Mouse (Mus musculus): Measurements from ENCODE around the gene Mecom. TPM values are rescaled to one million over a fixed set of nuclear protein-coding genes. Genes with fewer than 3 reads are reported as not detected.

The Mecom gene
- total and polyA plus RNA-seq, 3 experiments, result not detected

DNA sequence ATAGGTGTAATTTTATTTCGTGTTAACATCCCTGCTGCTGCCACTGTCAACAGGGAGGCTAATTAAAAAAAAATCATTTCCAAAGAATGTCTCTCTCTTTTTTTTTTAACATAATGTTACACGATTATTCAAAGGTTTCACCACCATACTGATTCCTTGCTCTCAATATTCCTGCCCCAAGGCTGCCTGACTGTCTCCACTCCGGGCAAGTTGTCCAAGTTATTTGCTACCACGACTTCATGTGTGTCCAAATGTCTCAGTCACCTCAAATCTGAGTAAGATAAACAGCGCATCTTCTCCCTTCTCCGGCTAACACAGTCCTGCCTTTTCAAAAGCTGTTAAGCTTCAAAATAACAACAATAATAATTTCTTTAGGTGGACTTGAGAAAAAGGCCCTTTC is 536.1 kb downstream of the Mecom start:
- Histone ChIP-seq H3K9ac (ENCODE audit: insufficient read depth, low read depth) (no peak overlapping the region), H3K27ac (ENCODE audit: insufficient read depth, low read depth) (no peak overlapping the region), H3K27me3 (replicated peaks) (no peaks in the 10 kb centered on the region), H3K36me3 (replicated peaks in 1 of 2; ENCODE audit: control insufficient read depth in 1 of 2, insufficient read depth in 1 of 2, low read length in 1 of 2) (no peaks in the 10 kb centered on the region), H3K79me2 (replicated peaks; ENCODE audit: control insufficient read depth, extremely low read depth, insufficient read depth, poor library complexity, severe bottlenecking) (no peaks in the 10 kb centered on the region), H3K4me2 (ENCODE audit: insufficient read depth, low read depth, poor library complexity, severe bottlenecking) (no peak overlapping the region), H3K4me1 (ENCODE audit: control insufficient read depth in 1 of 2, insufficient read depth in 2 of 2) (no peaks in the 10 kb centered on the region), H3K4me3 (replicated peaks in 1 of 3; ENCODE audit: low read depth in 2 of 3, low read length in 2 of 3, poor library complexity in 1 of 3) (no peak overlapping the region), H3K9me3 (replicated peaks; ENCODE audit: low read length) (no peaks in the 10 kb centered on the region)
- in situ Hi-C loops (cut with MboI; ENCODE audit: low pct_ligation_motif_present, low pct_unique_long_range_greater_than_20kb, low sequenced_read_pairs) (no loop called here), dilution Hi-C loops (cut with MboI; ENCODE audit: extremely low pct_ligation_motif_present, extremely low pct_unique_long_range_greater_than_20kb, low sequenced_read_pairs) (no loop called here)
- DNase-seq (ENCODE audit: extremely low read depth), result no peak
- TF ChIP-seq ZNF384 (IDR thresholded peaks at IDR 0.05; ENCODE audit: low read depth, low read length) (no peak), KAT2A (IDR thresholded peaks at IDR 0.05; ENCODE audit: insufficient replicate concordance, low read length) (no peak), TCF12 (IDR thresholded peaks at IDR 0.05; ENCODE audit: low read depth, low read length) (no peak), MAX (IDR thresholded peaks at IDR 0.05; ENCODE audit: low read length) (no peak), UBTF (IDR thresholded peaks at IDR 0.05; ENCODE audit: low read depth, low read length) (no peak), MXI1 (IDR thresholded peaks at IDR 0.05; ENCODE audit: low read depth, low read length) (no peak), NELFE (IDR thresholded peaks at IDR 0.05; ENCODE audit: low read depth, low read length) (no peak), GABPA (IDR thresholded peaks at IDR 0.05; ENCODE audit: insufficient replicate concordance, low read depth, low read length) (no peak), SIN3A (IDR thresholded peaks at IDR 0.05; ENCODE audit: low read length) (no peak), MYC (IDR thresholded peaks at IDR 0.05; ENCODE audit: low read depth, low read length) (no peak), ZC3H11A (IDR thresholded peaks at IDR 0.05; ENCODE audit: low read depth, low read length) (no peak), E2F4 (IDR thresholded peaks at IDR 0.05; ENCODE audit: insufficient replicate concordance, low read depth, low read length) (no peak), MAZ (IDR thresholded peaks at IDR 0.05; ENCODE audit: low read depth, low read length) (no peak), USF1 (IDR thresholded peaks at IDR 0.05; ENCODE audit: low read depth, low read length) (no peak), ETS1 (conservative IDR thresholded peaks at IDR 0.05; ENCODE audit: low read depth, low read length) (no peak), MAFK (IDR thresholded peaks at IDR 0.05; ENCODE audit: insufficient replicate concordance, low read length) (no peak), PAX5 (IDR thresholded peaks at IDR 0.05; ENCODE audit: low read length) (no peak), EP300 (IDR thresholded peaks at IDR 0.05; ENCODE audit: low read length) (no peak), CHD1 (IDR thresholded peaks at IDR 0.05; ENCODE audit: low read depth, low read length) (no peak), NRF1 (IDR thresholded peaks at IDR 0.05; ENCODE audit: low read depth, low read length) (no peak)

DNA sequence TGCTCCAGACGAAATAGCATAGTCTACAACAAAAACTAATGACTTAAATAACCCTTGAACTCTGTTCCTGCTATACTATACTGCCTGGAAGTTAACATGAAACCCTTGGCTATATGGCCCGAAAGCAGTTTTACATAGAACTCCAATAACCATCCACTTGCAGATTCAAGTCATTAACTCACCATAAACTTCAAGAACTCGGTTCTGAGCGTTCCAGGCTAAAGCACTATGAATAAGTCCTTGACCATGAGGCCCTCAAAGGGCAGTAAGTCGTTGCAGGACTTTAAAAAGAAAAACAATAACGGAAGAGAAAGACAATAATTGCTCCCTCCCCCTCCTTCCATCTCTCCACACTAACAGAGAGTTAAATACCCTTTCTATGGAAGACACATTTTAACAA is 536.9 kb downstream of the Mecom start:
- TF ChIP-seq MAX (IDR thresholded peaks at IDR 0.05; ENCODE audit: low read length) (no peak), ZNF384 (IDR thresholded peaks at IDR 0.05; ENCODE audit: low read depth, low read length) (no peak), MEF2A (IDR thresholded peaks at IDR 0.05; ENCODE audit: borderline replicate concordance, low read depth, low read length) (no peak), NRF1 (IDR thresholded peaks at IDR 0.05; ENCODE audit: low read depth, low read length) (no peak), SIN3A (IDR thresholded peaks at IDR 0.05; ENCODE audit: low read length) (no peak), RAD21 (IDR thresholded peaks at IDR 0.05; ENCODE audit: low read depth, low read length) (no peak), USF2 (conservative IDR thresholded peaks at IDR 0.05; ENCODE audit: low read depth, low read length) (no peak), MAZ (IDR thresholded peaks at IDR 0.05; ENCODE audit: low read depth, low read length) (no peak), ZC3H11A (IDR thresholded peaks at IDR 0.05; ENCODE audit: low read depth, low read length) (no peak), JUND (conservative IDR thresholded peaks at IDR 0.05; ENCODE audit: low read depth, low read length) (no peak), EP300 (IDR thresholded peaks at IDR 0.05; ENCODE audit: low read length) (no peak), PAX5 (IDR thresholded peaks at IDR 0.05; ENCODE audit: low read length) (no peak), USF1 (IDR thresholded peaks at IDR 0.05; ENCODE audit: low read depth, low read length) (no peak), CTCF (conservative IDR thresholded peaks at IDR 0.05 in 1 of 2, IDR thresholded peaks at IDR 0.05 in 1 of 2; ENCODE audit: low read depth in 2 of 2, low read length in 2 of 2) (no peak), BHLHE40 (IDR thresholded peaks at IDR 0.05; ENCODE audit: low read depth, low read length) (no peak), HCFC1 (IDR thresholded peaks at IDR 0.05; ENCODE audit: low read depth, low read length) (no peak), MXI1 (IDR thresholded peaks at IDR 0.05; ENCODE audit: low read depth, low read length) (no peak), ZMIZ1 (IDR thresholded peaks at IDR 0.05; ENCODE audit: low read depth, low read length) (no peak), RCOR1 (conservative IDR thresholded peaks at IDR 0.05; ENCODE audit: low read depth, low read length) (no peak), KAT2A (IDR thresholded peaks at IDR 0.05; ENCODE audit: insufficient replicate concordance, low read length) (no peak)
- Histone ChIP-seq H3K79me2 (replicated peaks; ENCODE audit: control insufficient read depth, extremely low read depth, insufficient read depth, poor library complexity, severe bottlenecking) (no peaks in the 10 kb centered on the region), H3K4me1 (ENCODE audit: control insufficient read depth in 1 of 2, insufficient read depth in 2 of 2) (no peaks in the 10 kb centered on the region), H3K4me2 (ENCODE audit: insufficient read depth, low read depth, poor library complexity, severe bottlenecking) (no peak overlapping the region), H3K27me3 (replicated peaks) (no peaks in the 10 kb centered on the region), H3K9ac (ENCODE audit: insufficient read depth, low read depth) (no peak overlapping the region), H3K4me3 (replicated peaks in 1 of 3; ENCODE audit: low read depth in 2 of 3, low read length in 2 of 3, poor library complexity in 1 of 3) (no peak overlapping the region), H3K27ac (ENCODE audit: insufficient read depth, low read depth) (no peak overlapping the region), H3K9me3 (replicated peaks; ENCODE audit: low read length) (no peaks in the 10 kb centered on the region), H3K36me3 (replicated peaks in 1 of 2; ENCODE audit: control insufficient read depth in 1 of 2, insufficient read depth in 1 of 2, low read length in 1 of 2) (no peaks in the 10 kb centered on the region)
- in situ Hi-C loops (cut with MboI; ENCODE audit: low pct_ligation_motif_present, low pct_unique_long_range_greater_than_20kb, low sequenced_read_pairs) (no loop called here), dilution Hi-C loops (cut with MboI; ENCODE audit: extremely low pct_ligation_motif_present, extremely low pct_unique_long_range_greater_than_20kb, low sequenced_read_pairs) (no loop called here)
- no peak for DNase-seq (ENCODE audit: extremely low read depth)

Measured in CH12.LX (cell line).